Mouse (Mus musculus) ES-CJ7 (cell line): ENCODE results near the gene Acly.

Source experiments
- DNase-seq: peaks from one replicate; pipeline ENCODE4 v3.0.0; 2011; ENCODE audit warnings: low read depth, low spot score

Acly gene

GRCm38 (mm10) chr11:100442625-100443024 lies 85.2 kb downstream of the Acly start:
- no peak for DNase-seq

GRCm38 (mm10) chr11:100441797-100442196 lies 86.0 kb downstream of the Acly start, which contains the start of the genes Nt5c3b and Klhl10:
Gene Nt5c3b (minus strand): TSS chr11:100441808.
Gene Klhl10 (plus strand): TSS chr11:100441917.
- no peak for DNase-seq

GRCm38 (mm10) chr11:100440691-100441522 lies 86.9 kb downstream of the Acly start:
- peak; percentile 76 for DNase-seq

- no peak for DNase-seq
These were observed 89.9 kb downstream of the Acly start for GRCm38 (mm10) chr11:100437901-100438300.

- DNase-seq: no peak
These were observed 92.0 kb downstream of the Acly start for GRCm38 (mm10) chr11:100435678-100436246.

- DNase-seq: no peak
These were observed 95.8 kb downstream of the Acly start for GRCm38 (mm10) chr11:100432002-100432401.

GRCm38 (mm10) chr11:100430052-100430451 lies 97.7 kb downstream of the Acly start:
- DNase-seq: no peak

- no peak for DNase-seq
These were observed 99.1 kb downstream of the Acly start for GRCm38 (mm10) chr11:100428612-100429199.

- DNase-seq: no peak
These were observed 101.0 kb downstream of the Acly start for GRCm38 (mm10) chr11:100426820-100427219.
